Mouse (Mus musculus): Measurements from ENCODE around the gene B2m.

Gene B2m

GRCm38 (mm10) chr2:122201501-122201900 is 54.0 kb downstream of the B2m start:
- 97% methylated on average over 1 of the region's 1 CpGs for WGBS

All from cerebral cortex, adult 2 months (tissue).